Mouse (Mus musculus) myocyte (in vitro differentiated cells): Measurements from ENCODE around the gene Alpi.

Source experiments
- CEBPB ChIP-seq: IDR thresholded peaks from 2 replicates; pipeline ENCODE4 v1.6.1; 2011; ENCODE audit warnings: mild to moderate bottlenecking, moderate library complexity; ENCODE audit not compliant: poor library complexity, insufficient read depth, severe bottlenecking
- E2F4 ChIP-seq: IDR thresholded peaks from one replicate; pipeline ENCODE4 v1.6.1; 2011; ENCODE audit warnings: mild to moderate bottlenecking, control low read depth, moderate library complexity; ENCODE audit not compliant: insufficient read depth
- MAX ChIP-seq: IDR thresholded peaks from one replicate; pipeline ENCODE4 v1.6.1; 2011; ENCODE audit warnings: low read depth, mild to moderate bottlenecking, control low read depth
- MYOG ChIP-seq, 3 experiments: IDR thresholded peaks; one replicate each; pipeline ENCODE4 v1.6.1; 2011; ENCODE audit warnings: control low read depth in 2 of 3, low read depth in 2 of 3, mild to moderate bottlenecking in 2 of 3; ENCODE audit not compliant: insufficient read length in 2 of 3, control insufficient read depth in 1 of 3, insufficient read depth in 1 of 3
- POLR2A ChIP-seq: IDR thresholded peaks from one replicate; pipeline ENCODE4 v1.6.1; 2011; ENCODE audit warnings: low read depth, mild to moderate bottlenecking, control low read depth, moderate library complexity; ENCODE audit not compliant: insufficient read length
- POLR2AphosphoS2 ChIP-seq: IDR thresholded peaks from one replicate; pipeline ENCODE4 v1.6.1; 2011; ENCODE audit warnings: low read depth, control low read depth; ENCODE audit not compliant: insufficient read length
- TCF12 ChIP-seq: IDR thresholded peaks from one replicate; pipeline ENCODE4 v1.6.1; 2011; ENCODE audit warnings: mild to moderate bottlenecking, control low read depth; ENCODE audit not compliant: poor library complexity, insufficient read depth, severe bottlenecking
- TCF3 ChIP-seq: IDR thresholded peaks from one replicate; pipeline ENCODE4 v1.6.1; 2011; ENCODE audit warnings: low read depth, control low read depth; ENCODE audit not compliant: insufficient read length
- USF1 ChIP-seq: IDR thresholded peaks from one replicate; pipeline ENCODE4 v1.6.1; 2011; ENCODE audit warnings: low read depth, mild to moderate bottlenecking, control low read depth, moderate library complexity

GRCm38 (mm10) chr1:87098358-87098975, 2.9 kb downstream of the Alpi start:
- TF ChIP-seq POLR2A (no peak), TCF12 (no peak), USF1 (no peak), CEBPB (no peak), TCF3 (no peak), MAX (no peak), MYOG (IDR thresholded peaks at IDR 0.05; ENCODE audit: control insufficient read depth in 1 of 3, insufficient read depth in 1 of 3, insufficient read length in 2 of 3, low read depth in 2 of 3) (no peak), E2F4 (no peak), POLR2AphosphoS2 (no peak)
